Mouse (Mus musculus) embryonic facial prominence, embryonic 10.5 days (tissue): ENCODE data around the gene Lrrc4. TPM values are rescaled to one million over a fixed set of nuclear protein-coding genes. Genes with fewer than 3 reads are reported as not detected.

Experiments
- DNase-seq: peaks from one replicate; pipeline ENCODE4 v3.0.0-alpha.2; 2017; ENCODE audit warnings: low spot score
- H3K27ac ChIP-seq: fragments of 300-500 bp; sonication (generic); replicated peaks from 2 replicates; pipeline ENCODE4 v1.5.1; 2016; ENCODE audit warnings: mild to moderate bottlenecking
- H3K27me3 ChIP-seq: fragments of 300-500 bp; sonication (generic); replicated peaks from 2 replicates; pipeline ENCODE4 v1.6.1; 2016; ENCODE audit warnings: low read depth, mild to moderate bottlenecking; ENCODE audit not compliant: poor library complexity, severe bottlenecking
- H3K36me3 ChIP-seq: fragments of 300-500 bp; sonication (generic); replicated peaks from 2 replicates; pipeline ENCODE4 v1.6.1; 2016; ENCODE audit warnings: mild to moderate bottlenecking, moderate library complexity
- H3K4me1 ChIP-seq: fragments of 300-500 bp; sonication (generic); 2 replicates; pipeline ENCODE4 v1.6.1; 2016
- H3K4me3 ChIP-seq: fragments of 300-500 bp; sonication (generic); 2 replicates; pipeline ENCODE4 v1.5.1; 2016; ENCODE audit warnings: mild to moderate bottlenecking, moderate library complexity
- H3K9me3 ChIP-seq: fragments of 300-500 bp; sonication (generic); 2 replicates; pipeline ENCODE4 v1.6.1; 2016; ENCODE audit warnings: mild to moderate bottlenecking
- WGBS: fragments of 180-500 bp; shearing (Covaris S2); methylation state at CpG from one replicate; pipeline ENCODE4 v1.1.7; 2016; 5-methylcytosine and 5-hydroxymethylcytosine counted together
- polyA plus RNA-seq: library from polyadenylated mRNA; unstranded; fragments of >200 nt; fragmentation: Nextera tagmentation; extraction: Ambion mirVana; gene quantifications from 2 replicates; pipeline ENCODE4 v1.2.1, GENCODE M21; 2016

Gene Lrrc4
- polyA plus RNA-seq, 1 experiment from 2014 or later: 0.79 TPM

DNA sequence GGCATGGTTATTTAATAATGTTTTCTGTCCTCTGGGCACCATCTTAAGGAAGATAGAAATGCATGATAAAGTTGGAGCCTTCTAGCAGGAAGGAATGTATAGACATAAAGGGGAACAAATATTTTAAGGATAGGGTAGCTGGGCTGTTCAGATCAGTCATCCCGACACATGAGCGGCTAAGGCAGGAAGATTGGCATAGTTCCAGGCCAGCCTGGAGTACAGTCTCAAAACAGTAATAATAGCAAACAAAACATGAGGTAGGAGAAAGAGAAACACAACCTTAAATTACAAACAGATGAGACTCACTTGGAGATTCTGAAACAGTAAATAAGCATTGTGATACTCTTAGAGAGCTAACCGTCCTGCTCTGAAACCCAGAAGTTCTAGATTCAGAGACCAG is 80.4 kb downstream of the Lrrc4 start:
- Histone ChIP-seq H3K27ac (no peak overlapping the region), H3K36me3 (peaks cover 11% of the 10 kb centered on the region), H3K9me3 (no peaks in the 10 kb centered on the region), H3K27me3 (no peaks in the 10 kb centered on the region), H3K4me3 (no peak overlapping the region), H3K4me1 (peaks cover 29% of the 10 kb centered on the region)
- 88% methylated on average over 3 of the region's 3 CpGs for WGBS
- no peak for DNase-seq

DNA sequence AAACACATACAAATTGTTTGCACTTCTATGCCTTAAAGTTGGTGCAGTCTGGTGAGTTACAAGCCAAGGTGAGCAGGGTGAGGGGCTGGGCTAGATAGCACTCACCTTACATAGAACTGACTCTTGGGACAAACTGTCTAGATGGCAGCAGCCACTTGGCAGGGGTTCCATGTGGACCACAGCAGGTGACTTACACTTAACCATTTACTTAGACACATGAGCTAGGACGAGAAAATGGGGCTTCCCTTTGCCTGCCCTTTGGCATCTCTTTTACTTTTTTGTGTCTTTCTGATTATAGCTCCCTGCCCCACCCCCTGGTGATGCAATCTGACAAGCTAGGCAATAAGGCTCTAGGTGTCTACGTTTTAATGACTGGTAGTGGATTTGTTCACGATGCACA is 82.3 kb downstream of the Lrrc4 start:
- no peak for DNase-seq
- Histone ChIP-seq H3K36me3 (peaks cover 24% of the 10 kb centered on the region), H3K4me1 (peaks cover 27% of the 10 kb centered on the region), H3K27me3 (no peaks in the 10 kb centered on the region), H3K9me3 (no peaks in the 10 kb centered on the region), H3K4me3 (no peak overlapping the region), H3K27ac (no peak overlapping the region)
- WGBS: 80% methylated on average over 3 of the region's 3 CpGs

DNA sequence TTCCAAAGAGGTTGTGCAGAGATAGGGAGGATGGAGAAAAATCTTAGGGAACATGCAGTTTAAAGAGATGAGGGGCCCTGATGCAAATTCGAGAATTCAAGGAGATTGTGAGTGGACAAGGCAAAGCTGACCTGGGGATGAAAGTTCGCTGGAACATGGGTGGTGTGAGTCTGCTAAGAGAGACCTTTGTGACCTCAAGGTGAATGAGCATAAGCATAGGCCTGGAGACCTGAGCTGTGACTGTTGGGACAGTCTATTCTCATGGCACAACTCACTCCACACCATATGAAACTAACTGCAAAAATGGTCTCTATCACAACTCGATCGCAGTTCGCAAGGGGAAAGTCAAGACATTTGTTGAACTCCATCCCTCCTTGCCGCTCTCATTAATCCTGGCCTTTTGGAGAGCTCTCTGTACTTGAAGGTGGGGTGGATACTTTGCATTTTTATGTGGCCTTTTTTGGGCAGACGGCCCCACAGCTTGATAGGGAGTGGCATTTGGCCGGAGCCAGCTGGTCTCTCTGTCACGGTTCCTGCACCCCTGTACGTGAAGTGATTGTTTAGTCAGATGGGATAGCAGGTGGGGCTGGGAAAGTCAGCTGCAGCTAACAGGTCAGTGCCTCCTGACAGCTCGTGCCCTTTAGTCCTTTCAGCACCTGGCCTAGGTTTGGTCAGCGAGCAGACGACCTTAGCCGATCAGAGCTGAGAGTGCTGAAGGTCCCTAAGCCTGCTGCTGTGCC is 83.4 kb downstream of the Lrrc4 start:
- DNase-seq: no peak
- 66% methylated on average over 14 of the region's 14 CpGs for WGBS
- H3K4me3 ChIP-seq: no peak overlapping the region
- H3K27ac ChIP-seq: no peak overlapping the region
- no peaks in the 10 kb centered on the region for H3K27me3 ChIP-seq
- no peaks in the 10 kb centered on the region for H3K9me3 ChIP-seq
- peaks cover 24% of the 10 kb centered on the region for H3K36me3 ChIP-seq
- H3K4me1 ChIP-seq: peaks cover 16% of the 10 kb centered on the region

DNA sequence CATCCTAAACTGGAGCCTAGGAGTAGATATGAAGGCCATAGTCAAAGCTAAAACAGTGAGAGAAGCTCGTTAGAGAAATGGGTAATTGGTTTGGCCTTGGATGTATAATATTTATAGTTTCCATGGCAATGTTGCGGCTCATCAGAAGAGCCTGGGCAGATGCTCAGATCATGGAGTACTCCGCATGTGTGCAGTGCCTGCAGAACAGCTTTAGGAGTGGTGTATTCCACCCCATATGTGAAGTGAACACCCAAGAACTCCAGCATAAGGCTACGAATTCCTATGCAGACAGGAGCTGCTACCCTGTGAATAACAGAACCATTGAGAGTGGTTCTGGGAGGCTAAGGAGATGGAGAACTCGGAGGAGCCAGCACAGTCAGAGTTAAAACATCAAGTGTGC is 84.5 kb downstream of the Lrrc4 start:
- Histone ChIP-seq H3K9me3 (no peaks in the 10 kb centered on the region), H3K36me3 (peaks cover 24% of the 10 kb centered on the region), H3K4me1 (peaks cover 13% of the 10 kb centered on the region), H3K27me3 (no peaks in the 10 kb centered on the region), H3K4me3 (no peak overlapping the region), H3K27ac (no peak overlapping the region)
- DNase-seq: no peak
- WGBS: 95% methylated on average over 5 of the region's 5 CpGs

DNA sequence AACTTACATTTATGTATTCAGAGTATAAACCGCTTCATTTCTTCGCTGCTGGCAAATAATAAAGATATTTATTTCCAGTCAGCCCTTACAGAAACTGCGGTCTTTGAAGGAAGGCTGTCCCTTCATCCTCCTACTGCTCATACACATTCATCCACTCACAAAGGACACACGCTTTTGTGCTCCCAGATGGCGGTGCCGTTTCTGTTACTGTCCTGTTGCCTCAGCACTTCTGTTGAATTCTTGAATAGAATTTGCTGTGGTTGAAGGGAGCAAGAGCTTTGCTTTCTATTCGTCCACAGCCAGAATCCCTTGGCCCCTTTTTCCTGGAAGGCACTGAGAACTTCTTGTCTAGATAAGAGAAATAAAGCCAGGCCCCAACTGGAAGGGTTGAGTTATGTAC is 85.7 kb downstream of the Lrrc4 start:
- no peak for DNase-seq
- WGBS: 92% methylated on average over 7 of the region's 7 CpGs
- Histone ChIP-seq H3K36me3 (peaks cover 24% of the 10 kb centered on the region), H3K4me3 (no peak overlapping the region), H3K27ac (no peak overlapping the region), H3K4me1 (peaks cover 10% of the 10 kb centered on the region), H3K9me3 (no peaks in the 10 kb centered on the region), H3K27me3 (no peaks in the 10 kb centered on the region)

DNA sequence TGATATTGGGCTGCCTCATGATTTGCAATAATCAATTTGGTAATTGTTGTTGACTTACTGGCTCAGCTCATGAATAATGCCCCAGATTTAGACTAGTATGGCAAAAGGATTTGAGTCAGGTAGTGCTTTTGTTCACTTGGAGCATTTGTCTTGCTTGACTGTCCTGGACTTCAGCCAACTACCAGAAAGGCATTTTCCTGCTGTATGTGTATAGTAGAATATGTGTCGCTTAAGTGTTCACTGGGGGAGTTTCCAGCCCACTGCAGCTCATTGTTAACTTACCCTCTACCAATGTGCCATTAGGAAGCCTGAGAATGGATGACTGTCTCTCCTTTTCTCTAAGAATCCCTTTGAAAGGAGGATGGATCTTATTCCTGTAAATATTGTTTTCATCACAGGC is 88.0 kb downstream of the Lrrc4 start:
- peaks cover 24% of the 10 kb centered on the region for H3K36me3 ChIP-seq
- H3K4me3 ChIP-seq: no peak overlapping the region
- H3K27ac ChIP-seq: no peak overlapping the region
- H3K4me1 ChIP-seq: peaks cover 9% of the 10 kb centered on the region
- WGBS: 82% methylated on average over 1 of the region's 1 CpGs
- H3K9me3 ChIP-seq: no peaks in the 10 kb centered on the region
- DNase-seq: no peak
- H3K27me3 ChIP-seq: no peaks in the 10 kb centered on the region

DNA sequence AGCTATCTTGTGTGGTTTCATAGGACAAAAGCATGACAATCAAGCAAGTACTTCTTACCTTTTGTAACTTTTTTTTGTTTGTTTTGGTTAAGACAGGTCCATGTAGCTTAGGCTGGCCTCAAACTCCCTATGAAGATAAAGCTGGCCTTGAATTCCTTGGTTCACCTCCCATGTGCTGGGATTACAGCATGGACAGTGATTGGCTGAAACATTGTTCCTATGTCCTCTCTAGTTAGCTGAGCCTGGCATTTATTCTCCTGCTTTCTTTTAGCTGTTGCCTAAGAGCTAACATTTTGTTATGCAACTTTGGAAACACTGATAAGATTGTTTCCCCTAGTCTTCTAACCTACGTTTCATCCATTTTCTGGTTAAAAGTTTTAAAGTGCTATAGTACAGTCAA is 93.9 kb downstream of the Lrrc4 start:
- DNase-seq: no peak
- Histone ChIP-seq H3K36me3 (no peaks in the 10 kb centered on the region), H3K4me3 (no peak overlapping the region), H3K9me3 (no peaks in the 10 kb centered on the region), H3K4me1 (no peaks in the 10 kb centered on the region), H3K27me3 (no peaks in the 10 kb centered on the region), H3K27ac (no peak overlapping the region)
- 90% methylated on average over 1 of the region's 1 CpGs for WGBS

DNA sequence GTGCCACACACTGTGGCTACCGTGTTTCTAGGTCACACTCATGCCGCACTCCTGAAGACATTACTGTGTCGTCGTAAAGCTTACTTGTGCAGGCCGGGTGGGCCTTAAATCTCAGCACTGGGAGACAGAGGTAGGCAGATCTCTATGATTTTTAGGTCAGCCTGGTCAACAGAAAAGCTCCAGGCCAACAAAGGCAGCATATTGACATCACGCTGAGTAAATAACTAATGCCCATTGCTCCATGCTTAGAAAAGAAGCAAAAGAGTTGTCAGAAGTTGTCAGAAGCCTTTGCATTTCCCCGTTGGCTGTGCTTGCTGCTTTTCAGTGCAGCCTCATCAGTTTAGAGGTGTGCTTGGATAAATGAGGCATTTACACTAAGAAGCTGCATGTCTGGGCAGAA is 94.9 kb downstream of the Lrrc4 start:
- no peak overlapping the region for H3K27ac ChIP-seq
- no peaks in the 10 kb centered on the region for H3K4me1 ChIP-seq
- H3K9me3 ChIP-seq: no peaks in the 10 kb centered on the region
- no peak overlapping the region for H3K4me3 ChIP-seq
- no peaks in the 10 kb centered on the region for H3K27me3 ChIP-seq
- WGBS: 83% methylated on average over 7 of the region's 7 CpGs
- no peak for DNase-seq
- H3K36me3 ChIP-seq: no peaks in the 10 kb centered on the region

DNA sequence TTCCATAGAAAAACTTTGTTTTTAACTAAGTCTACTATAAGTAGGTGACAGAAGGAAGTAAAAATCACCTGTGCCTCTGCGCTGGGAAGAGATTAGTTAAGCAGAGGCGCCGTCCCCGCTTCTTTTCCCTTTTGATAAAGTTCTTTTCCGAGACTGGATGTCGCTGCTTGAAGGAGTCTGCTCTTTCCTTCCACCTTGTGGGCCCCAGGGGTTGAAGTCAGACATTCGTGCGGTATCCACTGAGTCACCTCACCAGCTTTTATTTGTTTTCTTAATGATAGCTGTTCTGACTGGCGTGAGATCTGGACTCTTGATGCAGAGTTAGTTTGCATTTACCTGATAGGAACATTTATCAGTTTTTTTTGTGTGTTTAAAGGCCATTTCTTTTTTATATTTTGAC is 96.4 kb downstream of the Lrrc4 start:
- no peak for DNase-seq
- WGBS: 80% methylated on average over 9 of the region's 9 CpGs
- Histone ChIP-seq H3K4me3 (no peak overlapping the region), H3K27me3 (no peaks in the 10 kb centered on the region), H3K4me1 (0 out of 2 replicates have a peak, but pooled peaks cover under 1% of the 10 kb centered on the region), H3K9me3 (no peaks in the 10 kb centered on the region), H3K27ac (no peak overlapping the region), H3K36me3 (no peaks in the 10 kb centered on the region)

DNA sequence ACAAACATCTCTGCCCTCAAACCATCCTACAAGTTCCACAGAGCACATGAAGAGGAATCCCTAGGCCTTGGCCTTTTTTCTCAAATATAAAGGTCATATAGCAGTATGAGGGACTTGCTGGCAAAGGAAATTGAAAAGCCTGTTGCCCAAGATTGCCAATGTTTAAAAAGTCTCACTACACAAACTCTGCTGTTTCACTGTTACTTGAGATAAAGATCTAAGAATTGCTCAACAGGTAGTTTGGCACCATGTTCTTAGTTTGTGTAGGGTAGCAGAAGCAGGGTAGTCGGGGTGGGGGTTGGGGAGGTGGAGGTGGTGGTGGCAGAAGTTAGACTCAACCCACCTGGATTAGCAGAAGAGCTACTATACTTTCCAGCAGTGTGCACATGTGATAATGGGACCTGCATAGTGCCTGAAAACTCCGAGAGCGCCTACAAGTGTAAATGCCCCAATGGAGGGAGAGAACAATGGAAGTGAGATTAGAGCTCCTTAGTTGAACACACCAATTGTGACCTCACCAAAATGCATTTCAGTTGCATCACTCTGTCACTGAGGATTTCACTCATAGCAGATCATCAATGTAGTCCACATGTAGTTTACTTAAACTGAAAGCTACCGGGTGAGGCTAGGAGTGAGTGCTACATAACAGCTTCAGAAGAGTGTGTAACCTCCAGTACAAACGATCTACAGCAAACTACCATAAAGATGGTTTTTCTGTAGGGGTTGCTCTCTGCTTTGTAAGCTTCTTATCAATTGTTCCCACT is 97.5 kb downstream of the Lrrc4 start:
- Histone ChIP-seq H3K27ac (no peak overlapping the region), H3K9me3 (no peaks in the 10 kb centered on the region), H3K36me3 (no peaks in the 10 kb centered on the region), H3K4me1 (peaks cover 11% of the 10 kb centered on the region), H3K27me3 (no peaks in the 10 kb centered on the region), H3K4me3 (no peak overlapping the region)
- WGBS: 87% methylated on average over 5 of the region's 5 CpGs
- DNase-seq: no peak

DNA sequence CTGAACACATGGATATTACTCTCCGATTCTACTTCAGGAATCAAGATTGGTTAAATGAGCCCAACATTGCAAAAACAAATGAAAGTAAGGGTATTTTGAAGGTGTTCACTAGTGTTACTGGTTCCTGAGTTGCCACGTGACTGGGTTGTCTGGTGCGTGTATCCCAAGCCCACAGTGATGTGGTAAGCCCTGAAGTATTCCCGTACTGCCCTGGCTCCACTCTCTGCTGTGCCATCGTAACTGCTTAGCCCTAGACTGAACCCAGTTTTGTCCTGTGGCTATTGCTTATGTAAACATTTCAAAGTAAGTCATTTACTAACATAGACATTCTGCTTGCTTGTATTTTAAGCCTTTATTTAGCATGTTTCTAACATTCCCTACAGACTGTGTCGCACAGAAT is 100.3 kb downstream of the Lrrc4 start:
- Histone ChIP-seq H3K27me3 (no peaks in the 10 kb centered on the region), H3K36me3 (no peaks in the 10 kb centered on the region), H3K27ac (no peak overlapping the region), H3K9me3 (no peaks in the 10 kb centered on the region), H3K4me3 (no peak overlapping the region), H3K4me1 (peaks cover 28% of the 10 kb centered on the region)
- DNase-seq: no peak
- 93% methylated on average over 6 of the region's 6 CpGs for WGBS

DNA sequence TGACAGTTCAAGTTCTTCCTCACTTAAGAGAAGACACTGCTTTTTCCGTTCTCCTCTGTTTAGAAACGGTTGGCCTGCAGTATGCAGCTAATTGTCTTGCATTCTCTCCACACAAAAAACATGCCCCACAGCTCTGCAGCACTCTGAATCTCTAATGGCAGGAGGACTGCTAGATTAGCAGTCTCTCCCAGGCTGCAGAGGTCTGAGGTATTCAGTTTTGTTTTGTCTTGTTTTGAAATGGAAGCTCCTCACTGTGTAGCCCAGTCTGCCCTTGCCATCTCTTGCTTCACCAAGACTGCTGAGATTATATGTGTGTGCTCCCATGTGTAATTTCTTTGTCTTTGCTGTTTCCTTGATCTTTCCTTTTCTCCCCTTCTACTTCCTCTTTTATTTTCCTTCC is 101.9 kb downstream of the Lrrc4 start:
- Histone ChIP-seq H3K27ac (peak overlapping the region; percentile 62), H3K9me3 (no peaks in the 10 kb centered on the region), H3K4me1 (peaks cover 31% of the 10 kb centered on the region), H3K36me3 (peaks cover 11% of the 10 kb centered on the region), H3K4me3 (no peak overlapping the region), H3K27me3 (no peaks in the 10 kb centered on the region)
- no peak for DNase-seq
- WGBS: 25% methylated on average over 2 of the region's 2 CpGs

DNA sequence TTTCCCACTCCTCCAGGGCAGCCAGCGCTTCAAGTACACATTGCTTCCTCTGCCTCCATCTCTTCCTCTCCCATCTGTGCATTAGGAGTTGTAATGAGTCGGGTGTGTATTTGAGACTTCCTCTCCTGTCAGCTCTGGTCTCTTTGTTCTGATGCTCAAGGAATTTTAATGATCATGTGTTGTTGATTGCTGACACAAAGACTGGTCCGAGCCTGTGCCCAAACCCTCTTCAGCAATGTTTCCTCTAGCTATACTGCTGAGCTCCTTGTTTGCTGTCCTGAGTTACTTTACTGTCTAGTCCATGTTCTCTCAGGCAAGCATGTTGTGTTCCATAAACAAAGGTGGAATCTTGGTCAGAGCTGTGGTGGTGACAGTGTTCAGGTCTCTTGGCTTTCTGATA is 102.3 kb downstream of the Lrrc4 start:
- Histone ChIP-seq H3K27me3 (no peaks in the 10 kb centered on the region), H3K36me3 (peaks cover 12% of the 10 kb centered on the region), H3K4me3 (no peak overlapping the region), H3K4me1 (peaks cover 31% of the 10 kb centered on the region), H3K27ac (peak overlapping the region; percentile 62), H3K9me3 (no peaks in the 10 kb centered on the region)
- 39% methylated on average over 3 of the region's 3 CpGs for WGBS
- no peak for DNase-seq
